Mouse (Mus musculus) midbrain, embryonic 11.5 days (tissue): Measurements from ENCODE around the gene Celsr2. TPM values are rescaled to one million over a fixed set of nuclear protein-coding genes. Genes with fewer than 3 reads are reported as not detected.

ENCODE experiments used
- ATAC-seq: fragments of 200-750 bp; cut with Nextera tagmentation; 2 replicates; pipeline ENCODE4 v1.8.0; 2017; ENCODE audit warnings: moderate TSS enrichment, moderate library complexity; ENCODE audit not compliant: low FRiP score
- DNase-seq: peaks from one replicate; pipeline ENCODE4 v3.0.0; 2015; ENCODE audit warnings: low spot score; ENCODE audit errors: missing footprints
- H3K27ac ChIP-seq: fragments of 300-500 bp; sonication (generic); 2 replicates; pipeline ENCODE4 v1.5.1; 2014; ENCODE audit warnings: low read depth, low read length
- H3K27me3 ChIP-seq: fragments of 300-500 bp; sonication (generic); 2 replicates; pipeline ENCODE4 v1.6.1; 2014; ENCODE audit warnings: mild to moderate bottlenecking, low read length, moderate library complexity, mixed read lengths; ENCODE audit not compliant: control insufficient read depth, insufficient read depth
- H3K36me3 ChIP-seq: fragments of 300-500 bp; sonication (generic); 2 replicates; pipeline ENCODE4 v1.6.1; 2014; ENCODE audit warnings: mild to moderate bottlenecking, low read length, moderate library complexity, mixed read lengths; ENCODE audit not compliant: control insufficient read depth, insufficient read depth
- H3K4me1 ChIP-seq: fragments of 300-500 bp; sonication (generic); 2 replicates; pipeline ENCODE4 v1.6.1; 2014; ENCODE audit warnings: low read length; ENCODE audit not compliant: control insufficient read depth, insufficient read depth
- H3K4me2 ChIP-seq: fragments of 300-500 bp; sonication (generic); 2 replicates; pipeline ENCODE4 v1.6.1; 2014; ENCODE audit warnings: mild to moderate bottlenecking, moderate library complexity
- H3K4me3 ChIP-seq: fragments of 300-500 bp; sonication (generic); 2 replicates; pipeline ENCODE4 v1.5.1; 2014; ENCODE audit warnings: low read depth, low read length
- H3K9ac ChIP-seq: fragments of 300-500 bp; sonication (generic); 2 replicates; pipeline ENCODE4 v1.6.1; 2014; ENCODE audit warnings: low read length
- H3K9me3 ChIP-seq: fragments of 300-500 bp; sonication (generic); 2 replicates; pipeline ENCODE4 v1.6.1; 2016; ENCODE audit warnings: low read length; ENCODE audit not compliant: control insufficient read depth
- WGBS: fragments of 180-500 bp; shearing (Covaris S2); extraction: QIAGEN DNeasy Blood & Tissue Kit; methylation state at CpG from one replicate; pipeline ENCODE4 v1.1.7; 2014; 5-methylcytosine and 5-hydroxymethylcytosine counted together
- polyA plus RNA-seq: library from polyadenylated mRNA; unstranded; fragments of >200 nt; fragmentation: Nextera tagmentation; extraction: Ambion mirVana; gene quantifications from 2 replicates; pipeline ENCODE4 v1.2.1, GENCODE M21; 2014

Gene Celsr2
- polyA plus RNA-seq, 1 experiment from 2014 or later = 65.2 TPM

GRCm38 (mm10) chr3:108345855-108346254, 69.5 kb downstream of the Celsr2 start:
- no peaks in the 10 kb centered on the region for H3K27me3 ChIP-seq
- H3K36me3 ChIP-seq = peaks cover 24% of the 10 kb centered on the region
- H3K4me3 ChIP-seq = no peak overlapping the region
- no peak for DNase-seq
- H3K9me3 ChIP-seq = no peaks in the 10 kb centered on the region
- WGBS = 83% methylated on average over 7 of the region's 7 CpGs
- no peak overlapping the region for H3K4me2 ChIP-seq
- no peak overlapping the region for H3K9ac ChIP-seq
- no peaks in the 10 kb centered on the region for H3K4me1 ChIP-seq
- no peak overlapping the region for H3K27ac ChIP-seq
- ATAC-seq = no peak

GRCm38 (mm10) chr3:108342185-108342584, 73.2 kb downstream of the Celsr2 start:
- Histone ChIP-seq H3K36me3 (peaks cover 27% of the 10 kb centered on the region; the same call in 1 of the 2 replicates), H3K9me3 (no peaks in the 10 kb centered on the region), H3K4me1 (no peaks in the 10 kb centered on the region), H3K9ac (no peak overlapping the region), H3K4me3 (no peak overlapping the region), H3K4me2 (no peak overlapping the region), H3K27me3 (no peaks in the 10 kb centered on the region), H3K27ac (no peak overlapping the region)
- DNase-seq (peak; percentile 57), ATAC-seq (no peak)
- 89% methylated on average over 7 of the region's 7 CpGs for WGBS

GRCm38 (mm10) chr3:108341040-108341439, 74.3 kb downstream of the Celsr2 start:
- no peaks in the 10 kb centered on the region for H3K4me1 ChIP-seq
- no peaks in the 10 kb centered on the region for H3K27me3 ChIP-seq
- H3K9me3 ChIP-seq = no peaks in the 10 kb centered on the region
- H3K9ac ChIP-seq = no peak overlapping the region
- no peak for ATAC-seq
- H3K27ac ChIP-seq = no peak overlapping the region
- H3K4me2 ChIP-seq = no peak overlapping the region
- H3K4me3 ChIP-seq = no peak overlapping the region
- H3K36me3 ChIP-seq = peaks cover 23% of the 10 kb centered on the region; the same call in 1 of the 2 replicates
- WGBS = 91% methylated on average over 2 of the region's 2 CpGs
- DNase-seq = no peak

Other genes starting within 250 kb of the Celsr2 start
- gene Amigo1, start 229.2 kb downstream of the Celsr2 start, polyA plus RNA-seq = 4.2 and 4.3 TPM in 2 replicates
- gene Cyb561d1, start 214.3 kb downstream of the Celsr2 start, polyA plus RNA-seq = 2.3 and 3.0 TPM in 2 replicates
- 16.9 and 18.3 TPM in 2 replicates for gene Atxn7l2, start 204.6 kb downstream of the Celsr2 start, polyA plus RNA-seq
- gene Sypl2, start 188.9 kb downstream of the Celsr2 start, polyA plus RNA-seq = 0.93 and 1.3 TPM in 2 replicates
- gene Psma5, start 158.6 kb downstream of the Celsr2 start, polyA plus RNA-seq = 274 and 295 TPM in 2 replicates
- gene Sort1, start 131.5 kb downstream of the Celsr2 start, polyA plus RNA-seq = 27.0 and 27.1 TPM in 2 replicates
- 0.12 TPM in 1 of 2 replicates, not detected in the other for gene Mybphl, start 50.6 kb downstream of the Celsr2 start, polyA plus RNA-seq
- gene Psrc1, start 31.7 kb downstream of the Celsr2 start, polyA plus RNA-seq = 59.3 and 68.1 TPM in 2 replicates
- gene Sars, start 29.7 kb upstream of the Celsr2 start, polyA plus RNA-seq = 196 and 213 TPM in 2 replicates
- gene 1700013F07Rik, start 118.6 kb upstream of the Celsr2 start, polyA plus RNA-seq = 0.51 and 0.72 TPM in 2 replicates
- 2.7 and 2.9 TPM in 2 replicates for gene 5330417C22Rik, start 121.0 kb upstream of the Celsr2 start, polyA plus RNA-seq
- 57.2 and 66.8 TPM in 2 replicates for gene Tmem167b, start 146.9 kb upstream of the Celsr2 start, polyA plus RNA-seq
- 89.4 and 90.8 TPM in 2 replicates for gene Taf13, start 156.1 kb upstream of the Celsr2 start, polyA plus RNA-seq
- 50.0 and 52.0 TPM in 2 replicates for gene Wdr47, start 175.7 kb upstream of the Celsr2 start, polyA plus RNA-seq
- 64.0 and 76.2 TPM in 2 replicates for gene Clcc1, start 238.4 kb upstream of the Celsr2 start, polyA plus RNA-seq